Mouse (Mus musculus) embryonic facial prominence, embryonic 10.5 days (tissue): ENCODE data around the gene Npc2. TPM values are rescaled to one million over a fixed set of nuclear protein-coding genes. Genes with fewer than 3 reads are reported as not detected.

Experiments
- DNase-seq: peaks from one replicate; pipeline ENCODE4 v3.0.0-alpha.2; 2017; ENCODE audit warnings: low spot score
- H3K27ac ChIP-seq: fragments of 300-500 bp; sonication (generic); replicated peaks from 2 replicates; pipeline ENCODE4 v1.5.1; 2016; ENCODE audit warnings: mild to moderate bottlenecking
- H3K27me3 ChIP-seq: fragments of 300-500 bp; sonication (generic); replicated peaks from 2 replicates; pipeline ENCODE4 v1.6.1; 2016; ENCODE audit warnings: low read depth, mild to moderate bottlenecking; ENCODE audit not compliant: poor library complexity, severe bottlenecking
- H3K36me3 ChIP-seq: fragments of 300-500 bp; sonication (generic); replicated peaks from 2 replicates; pipeline ENCODE4 v1.6.1; 2016; ENCODE audit warnings: mild to moderate bottlenecking, moderate library complexity
- H3K4me1 ChIP-seq: fragments of 300-500 bp; sonication (generic); 2 replicates; pipeline ENCODE4 v1.6.1; 2016
- H3K4me3 ChIP-seq: fragments of 300-500 bp; sonication (generic); 2 replicates; pipeline ENCODE4 v1.5.1; 2016; ENCODE audit warnings: mild to moderate bottlenecking, moderate library complexity
- H3K9me3 ChIP-seq: fragments of 300-500 bp; sonication (generic); 2 replicates; pipeline ENCODE4 v1.6.1; 2016; ENCODE audit warnings: mild to moderate bottlenecking
- WGBS: fragments of 180-500 bp; shearing (Covaris S2); methylation state at CpG from one replicate; pipeline ENCODE4 v1.1.7; 2016; 5-methylcytosine and 5-hydroxymethylcytosine counted together
- polyA plus RNA-seq: library from polyadenylated mRNA; unstranded; fragments of >200 nt; fragmentation: Nextera tagmentation; extraction: Ambion mirVana; gene quantifications from 2 replicates; pipeline ENCODE4 v1.2.1, GENCODE M21; 2016

The Npc2 gene
- polyA plus RNA-seq, 1 experiment from 2014 or later = 62.8 TPM

- Histone ChIP-seq H3K27me3 (0 out of 2 replicates have a peak, but pooled peaks cover 2% of the 10 kb centered on the region), H3K27ac (no peak overlapping the region), H3K9me3 (no peaks in the 10 kb centered on the region), H3K4me1 (peaks cover 17% of the 10 kb centered on the region), H3K4me3 (no peak overlapping the region), H3K36me3 (peaks cover 18% of the 10 kb centered on the region)
- DNase-seq = no peak
- WGBS = 85% methylated on average over 14 of the region's 14 CpGs
These were observed 22.3 kb downstream of the Npc2 start for GRCm38 (mm10) chr12:84750661-84751060.

GRCm38 (mm10) chr12:84748134-84748533, 24.8 kb downstream of the Npc2 start:
- Histone ChIP-seq H3K4me1 (peaks cover 10% of the 10 kb centered on the region), H3K36me3 (no peaks in the 10 kb centered on the region), H3K27ac (no peak overlapping the region), H3K27me3 (0 out of 2 replicates have a peak, but pooled peaks cover 5% of the 10 kb centered on the region), H3K4me3 (no peak overlapping the region), H3K9me3 (no peaks in the 10 kb centered on the region)
- DNase-seq = no peak
- WGBS = 82% methylated on average over 3 of the region's 3 CpGs

- H3K4me1 ChIP-seq = no peaks in the 10 kb centered on the region
- no peaks in the 10 kb centered on the region for H3K9me3 ChIP-seq
- no peak for DNase-seq
- no peaks in the 10 kb centered on the region for H3K36me3 ChIP-seq
- no peak overlapping the region for H3K27ac ChIP-seq
- H3K4me3 ChIP-seq = no peak overlapping the region
- 55% methylated on average over 4 of the region's 4 CpGs for whole genome bisulfite sequencing
- H3K27me3 ChIP-seq = 0 out of 2 replicates have a peak, but pooled peaks cover 5% of the 10 kb centered on the region
These were observed 27.3 kb downstream of the Npc2 start for GRCm38 (mm10) chr12:84745700-84746099.

- Histone ChIP-seq H3K27me3 (0 out of 2 replicates have a peak, but pooled peaks cover 5% of the 10 kb centered on the region), H3K36me3 (no peaks in the 10 kb centered on the region), H3K4me1 (no peaks in the 10 kb centered on the region), H3K9me3 (no peaks in the 10 kb centered on the region), H3K27ac (no peak overlapping the region), H3K4me3 (no peak overlapping the region)
- no peak for DNase-seq
- 90% methylated on average over 10 of the region's 10 CpGs for WGBS
These were observed 29.5 kb downstream of the Npc2 start for GRCm38 (mm10) chr12:84743496-84743895.

DNA sequence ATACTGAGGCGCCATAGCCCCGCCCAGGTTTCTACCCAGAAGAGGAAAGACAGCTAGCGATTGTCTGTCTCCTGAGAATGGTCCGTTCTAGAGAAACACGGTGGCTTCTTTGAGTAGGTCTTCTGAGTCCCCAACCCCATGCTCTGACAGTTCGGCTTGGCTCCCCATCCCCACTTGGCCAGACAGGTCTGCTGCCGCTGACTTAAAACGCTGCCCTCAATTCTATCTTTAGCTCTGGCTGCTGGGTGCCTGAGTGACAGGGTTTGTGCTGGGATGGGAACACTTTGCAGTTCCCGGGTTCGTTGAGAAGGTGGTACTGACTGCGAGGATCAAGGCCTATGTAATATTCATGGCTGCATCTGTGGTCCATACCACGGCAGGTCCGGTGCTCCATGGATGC, 39.6 kb downstream of the Npc2 start:
- DNase-seq = no peak
- Histone ChIP-seq H3K9me3 (no peaks in the 10 kb centered on the region), H3K36me3 (no peaks in the 10 kb centered on the region), H3K27ac (no peak overlapping the region), H3K4me3 (no peak overlapping the region), H3K27me3 (no peaks in the 10 kb centered on the region), H3K4me1 (peaks cover 7% of the 10 kb centered on the region; the same call in 1 of the 2 replicates)
- WGBS = 75% methylated on average over 13 of the region's 13 CpGs

DNA sequence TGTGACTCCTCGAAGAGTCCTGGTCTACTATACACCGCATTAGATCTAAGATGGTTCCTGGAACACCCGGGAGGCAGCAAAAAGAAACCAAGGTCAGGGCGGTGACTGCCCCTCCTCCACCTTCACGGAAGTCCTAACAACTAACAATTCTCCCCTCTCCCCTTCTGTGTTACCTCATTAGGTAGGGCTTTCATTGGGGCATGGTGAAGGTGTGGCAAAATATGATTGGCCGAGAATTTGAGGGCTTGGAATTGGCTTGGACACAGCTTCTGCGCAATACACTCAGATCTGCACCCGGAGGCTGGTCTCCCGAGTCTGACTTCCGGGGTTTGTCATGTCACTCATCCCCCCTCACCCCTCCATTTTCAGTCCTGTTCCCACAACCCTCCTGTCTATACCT, 44.5 kb downstream of the Npc2 start:
- no peaks in the 10 kb centered on the region for H3K27me3 ChIP-seq
- H3K9me3 ChIP-seq = no peaks in the 10 kb centered on the region
- no peak for DNase-seq
- no peak overlapping the region for H3K4me3 ChIP-seq
- no peak overlapping the region for H3K27ac ChIP-seq
- 91% methylated on average over 10 of the region's 10 CpGs for WGBS
- H3K4me1 ChIP-seq = peaks cover 7% of the 10 kb centered on the region; the same call in 1 of the 2 replicates
- H3K36me3 ChIP-seq = no peaks in the 10 kb centered on the region

DNA sequence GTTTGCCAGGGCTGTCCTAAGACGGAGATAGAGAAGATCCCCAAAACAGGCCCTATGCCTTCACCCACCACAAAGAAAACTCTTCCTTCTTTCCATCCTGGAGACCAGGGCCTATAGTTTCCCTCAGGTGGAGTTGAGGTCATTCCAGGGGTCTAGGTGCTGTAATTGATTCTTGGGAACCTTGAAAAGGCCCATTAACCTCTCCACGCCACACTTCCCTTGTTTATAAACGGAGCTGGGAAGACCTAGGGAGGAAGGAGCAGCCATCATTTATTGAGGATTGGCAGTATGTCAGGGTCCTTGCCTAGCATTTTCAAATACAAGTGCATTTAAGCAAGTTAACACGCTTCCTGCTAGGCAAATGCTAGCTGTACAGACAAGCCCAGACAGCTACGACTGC, 45.5 kb downstream of the Npc2 start:
- no peak for DNase-seq
- 78% methylated on average over 5 of the region's 5 CpGs for WGBS
- H3K4me1 ChIP-seq = 0 out of 2 replicates have a peak, but pooled peaks cover under 1% of the 10 kb centered on the region

DNA sequence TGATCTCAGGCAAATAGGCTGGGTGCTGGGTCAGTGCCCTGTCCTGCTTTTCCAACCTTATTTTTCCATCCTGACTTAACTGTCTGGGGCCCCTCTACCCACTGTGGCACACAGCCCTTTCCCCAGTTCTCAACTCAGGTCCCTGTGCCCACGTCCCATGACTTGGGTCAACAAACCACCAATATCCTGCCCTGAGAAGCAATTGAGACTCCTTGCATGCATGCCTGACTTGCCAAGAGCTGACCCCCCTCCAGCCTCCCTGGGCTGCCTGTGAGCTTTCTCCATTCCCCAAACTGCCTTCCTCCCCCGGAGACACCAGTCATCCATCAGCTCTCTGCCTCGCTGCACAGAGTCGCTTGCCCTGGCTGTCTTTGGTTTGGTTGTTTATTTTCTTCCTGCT, 46.0 kb downstream of the Npc2 start:
- H3K4me3 ChIP-seq = no peak overlapping the region
- H3K27ac ChIP-seq = no peak overlapping the region
- 66% methylated on average over 4 of the region's 4 CpGs for WGBS
- H3K36me3 ChIP-seq = no peaks in the 10 kb centered on the region
- no peak for DNase-seq
- no peaks in the 10 kb centered on the region for H3K9me3 ChIP-seq
- H3K4me1 ChIP-seq = no peaks in the 10 kb centered on the region
- no peaks in the 10 kb centered on the region for H3K27me3 ChIP-seq

More for the DNA sequence above, 45.5 kb downstream of the Npc2 start:
- Histone ChIP-seq H3K9me3 (no peaks in the 10 kb centered on the region), H3K4me3 (no peak overlapping the region), H3K27ac (no peak overlapping the region), H3K36me3 (no peaks in the 10 kb centered on the region), H3K27me3 (no peaks in the 10 kb centered on the region)

DNA sequence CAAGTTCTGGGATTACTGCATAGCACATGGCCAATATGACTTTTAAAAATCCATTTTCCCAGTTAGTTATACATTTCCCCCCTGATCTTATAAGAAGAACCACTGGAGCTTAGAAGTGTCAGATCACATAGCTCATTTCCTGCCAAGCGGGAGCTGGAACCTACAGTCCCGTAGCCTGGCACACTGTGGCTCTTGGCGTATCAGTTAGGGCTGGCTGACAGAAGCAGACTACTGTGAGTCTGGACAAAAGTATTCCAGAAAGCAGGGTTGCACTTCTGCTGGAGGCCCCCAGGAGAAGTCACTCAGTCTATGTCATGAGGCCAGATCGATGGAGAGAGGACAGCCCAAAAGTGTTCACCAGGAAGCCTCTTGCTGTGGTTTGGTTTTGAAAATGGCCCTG, 46.6 kb downstream of the Npc2 start:
- no peaks in the 10 kb centered on the region for H3K4me1 ChIP-seq
- H3K36me3 ChIP-seq = no peaks in the 10 kb centered on the region
- WGBS = 89% methylated on average over 4 of the region's 4 CpGs
- H3K4me3 ChIP-seq = no peak overlapping the region
- no peaks in the 10 kb centered on the region for H3K27me3 ChIP-seq
- H3K27ac ChIP-seq = no peak overlapping the region
- no peaks in the 10 kb centered on the region for H3K9me3 ChIP-seq
- DNase-seq = no peak

GRCm38 (mm10) chr12:84718462-84719244, 54.3 kb downstream of the Npc2 start:
- H3K9me3 ChIP-seq = no peaks in the 10 kb centered on the region
- no peaks in the 10 kb centered on the region for H3K36me3 ChIP-seq
- no peaks in the 10 kb centered on the region for H3K27me3 ChIP-seq
- H3K27ac ChIP-seq = no peak overlapping the region
- WGBS = 84% methylated on average over 9 of the region's 9 CpGs
- H3K4me3 ChIP-seq = no peak overlapping the region
- H3K4me1 ChIP-seq = no peaks in the 10 kb centered on the region
- DNase-seq = no peak

- H3K27ac ChIP-seq = no peak overlapping the region
- H3K27me3 ChIP-seq = no peaks in the 10 kb centered on the region
- WGBS = 87% methylated on average over 6 of the region's 6 CpGs
- no peak overlapping the region for H3K4me3 ChIP-seq
- H3K9me3 ChIP-seq = no peaks in the 10 kb centered on the region
- H3K4me1 ChIP-seq = no peaks in the 10 kb centered on the region
- H3K36me3 ChIP-seq = no peaks in the 10 kb centered on the region
- DNase-seq = no peak
These were observed 58.4 kb downstream of the Npc2 start for GRCm38 (mm10) chr12:84714578-84714977.

GRCm38 (mm10) chr12:84709842-84710439, 63.0 kb downstream of the Npc2 start:
- Histone ChIP-seq H3K9me3 (no peaks in the 10 kb centered on the region), H3K36me3 (no peaks in the 10 kb centered on the region), H3K27ac (no peak overlapping the region), H3K27me3 (no peaks in the 10 kb centered on the region), H3K4me1 (peaks cover 13% of the 10 kb centered on the region), H3K4me3 (no peak overlapping the region)
- DNase-seq = peak; percentile 25
- WGBS = 32% methylated on average over 14 of the region's 14 CpGs

- Histone ChIP-seq H3K9me3 (no peaks in the 10 kb centered on the region), H3K4me1 (peaks cover 13% of the 10 kb centered on the region), H3K27me3 (peaks cover 6% of the 10 kb centered on the region; the same call in 1 of the 2 replicates), H3K27ac (no peak overlapping the region), H3K36me3 (no peaks in the 10 kb centered on the region), H3K4me3 (no peak overlapping the region)
- DNase-seq = no peak
- WGBS = 88% methylated on average over 4 of the region's 4 CpGs
These were observed 65.1 kb downstream of the Npc2 start for GRCm38 (mm10) chr12:84707804-84708203.
